8 mouse cellular contexts compared by ENCODE assay signal in the genomic region with DNA sequence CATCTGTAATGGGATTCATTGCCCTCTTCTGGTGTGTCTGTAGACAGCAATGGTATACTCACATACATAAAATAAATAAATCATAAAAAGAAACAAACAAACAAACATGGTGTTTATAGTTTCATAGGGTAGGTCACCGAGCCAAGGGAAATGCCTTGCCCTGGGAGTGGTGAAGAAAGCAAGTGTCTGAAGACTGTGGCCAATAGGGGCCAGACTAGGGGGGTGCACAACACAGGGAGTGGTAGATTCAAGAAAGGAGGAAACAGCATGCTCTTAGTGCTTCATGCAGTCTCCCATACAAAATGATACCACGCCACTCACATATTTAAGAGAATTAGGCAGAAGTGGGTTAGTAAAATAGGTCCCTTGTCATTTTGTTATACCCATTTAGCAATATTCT. TPM values are rescaled to one million over a fixed set of nuclear protein-coding genes. Genes with fewer than 3 reads are reported as not detected.
DNase-seq lines count a peak whose midpoint lies in the region; ATAC-seq and TF ChIP-seq lines count a peak whose summit lies in the region.

No protein-coding gene starts in this region.

- ATAC-seq in liver, embryonic 11.5 days (replicated peaks; ENCODE audit: low FRiP score) = no peak
- ATAC-seq in hindbrain, postnatal 0 days = no peak

- H3K9me3 ChIP-seq in liver, embryonic 11.5 days (ENCODE audit: control insufficient read depth, low read length) = no peaks in the 10 kb centered on the region
- no peaks in the 10 kb centered on the region for H3K9me3 ChIP-seq in embryonic facial prominence, embryonic 10.5 days
- H3K9me3 ChIP-seq in hindbrain, postnatal 0 days (ENCODE audit: low read length) = no peaks in the 10 kb centered on the region

- H3K4me3 ChIP-seq in liver, embryonic 11.5 days (ENCODE audit: low read depth, low read length) = peak overlapping the region; percentile 70
- peak overlapping the region; percentile 67 for H3K4me3 ChIP-seq in embryonic facial prominence, embryonic 10.5 days
- peak overlapping the region; percentile 91 for H3K4me3 ChIP-seq in hindbrain, postnatal 0 days (ENCODE audit: low read length)
- H3K4me3 ChIP-seq in myocyte = peak overlapping the region; percentile 57

- peak overlapping the region; percentile 90 for H3K4me2 ChIP-seq in liver, embryonic 11.5 days
- peak overlapping the region; percentile 72 for H3K4me2 ChIP-seq in hindbrain, postnatal 0 days (ENCODE audit: low read depth, low read length)
- H3K4me2 ChIP-seq in myocyte (ENCODE audit: low read depth) = peak overlapping the region; percentile 68

- H3K27me3 ChIP-seq in liver, embryonic 11.5 days (replicated peaks; ENCODE audit: control insufficient read depth, insufficient read depth, low read length) = no peaks in the 10 kb centered on the region
- no peaks in the 10 kb centered on the region; the same call in 1 of the 2 replicates for H3K27me3 ChIP-seq in embryonic facial prominence, embryonic 10.5 days (replicated peaks; ENCODE audit: low read depth, poor library complexity, severe bottlenecking)
- no peaks in the 10 kb centered on the region for H3K27me3 ChIP-seq in hindbrain, postnatal 0 days (ENCODE audit: insufficient read depth, low read length)
- no peaks in the 10 kb centered on the region for H3K27me3 ChIP-seq in myocyte (ENCODE audit: control insufficient read depth, insufficient read depth, insufficient read length)

- no peak for TF ChIP-seq POLR2A in myocyte (IDR thresholded peaks at IDR 0.05; ENCODE audit: insufficient read length, low read depth)

- H3ac ChIP-seq in myocyte (ENCODE audit: control insufficient read depth, insufficient read length) = no peak overlapping the region

- no peaks in the 10 kb centered on the region for H3K36me3 ChIP-seq in liver, embryonic 11.5 days (ENCODE audit: control insufficient read depth, insufficient read depth, low read length)
- H3K36me3 ChIP-seq in embryonic facial prominence, embryonic 10.5 days (replicated peaks) = peaks cover 7% of the 10 kb centered on the region
- no peaks in the 10 kb centered on the region for H3K36me3 ChIP-seq in hindbrain, postnatal 0 days (ENCODE audit: insufficient read depth, low read length)
- H3K36me3 ChIP-seq in myocyte (ENCODE audit: control insufficient read depth, insufficient read depth) = peaks cover 4% of the 10 kb centered on the region

- peaks cover 10% of the 10 kb centered on the region; the same call in 1 of the 2 replicates for H3K4me1 ChIP-seq in liver, embryonic 11.5 days (replicated peaks; ENCODE audit: control insufficient read depth, insufficient read depth, low read length)
- H3K4me1 ChIP-seq in embryonic facial prominence, embryonic 10.5 days = peaks cover 14% of the 10 kb centered on the region
- H3K4me1 ChIP-seq in hindbrain, postnatal 0 days (ENCODE audit: insufficient read depth, low read length) = peaks cover 13% of the 10 kb centered on the region; the same call in 1 of the 2 replicates

- no peak for TF ChIP-seq CTCF in hindbrain, postnatal 0 days (IDR thresholded peaks at IDR 0.05; ENCODE audit: low read depth)

- 95% methylated on average over 2 of the region's 2 CpGs for WGBS in liver, embryonic 11.5 days
- WGBS in embryonic facial prominence, embryonic 10.5 days = 92% methylated on average over 2 of the region's 2 CpGs
- WGBS in hindbrain, postnatal 0 days = 100% methylated on average over 2 of the region's 2 CpGs

- no peak for DNase-seq in liver, embryonic 11.5 days (ENCODE audit: low spot score)
- DNase-seq in liver = no peak
- DNase-seq in embryonic facial prominence, embryonic 10.5 days (ENCODE audit: low spot score) = no peak
- DNase-seq in hindbrain, postnatal 0 days (ENCODE audit: low spot score) = no peak
- no peak for DNase-seq in gastrocnemius, postnatal 10 days
- no peak for DNase-seq in c-Kit-positive CD71-positive TER-119-positive erythroid progenitor cells, embryonic 14.5 days (ENCODE audit: low spot score)
- DNase-seq in right cerebral cortex, postnatal 14 days = no peak

- peaks cover 17% of the 10 kb centered on the region for H3K79me2 ChIP-seq in myocyte (ENCODE audit: control insufficient read depth, insufficient read depth)

- no peak overlapping the region for H3K27ac ChIP-seq in liver, embryonic 11.5 days (ENCODE audit: low read depth, low read length)
- H3K27ac ChIP-seq in embryonic facial prominence, embryonic 10.5 days (replicated peaks) = no peak overlapping the region
- no peak overlapping the region for H3K27ac ChIP-seq in hindbrain, postnatal 0 days

- no peak overlapping the region for H3K9ac ChIP-seq in liver, embryonic 11.5 days (ENCODE audit: low read depth, low read length)
- peak overlapping the region; percentile 78; the same call in 1 of the 2 replicates for H3K9ac ChIP-seq in hindbrain, postnatal 0 days (replicated peaks; ENCODE audit: low read length)

TF ChIP-seq in myocyte, 11 proteins besides CTCF, POLR2A, EP300 and RAD21:
- TF ChIP-seq SRF (IDR thresholded peaks at IDR 0.05; ENCODE audit: control insufficient read depth, insufficient read length, low read depth) (no peak), TCF3 (IDR thresholded peaks at IDR 0.05; ENCODE audit: insufficient read length, low read depth) (no peak), MYOD1 (IDR thresholded peaks at IDR 0.05; ENCODE audit: control insufficient read depth in 1 of 3, insufficient read length in 2 of 3, low read depth in 2 of 3) (no peak), MAX (IDR thresholded peaks at IDR 0.05; ENCODE audit: low read depth) (no peak), TCF12 (IDR thresholded peaks at IDR 0.05; ENCODE audit: insufficient read depth, poor library complexity, severe bottlenecking) (no peak)

RNA-seq across cellular contexts. Expression of gene Acad9, which starts 0.6 kb away (rescaled TPM):
- 68.7 and 71.1 TPM in 2 replicates for polyA plus RNA-seq in liver, embryonic 11.5 days (2014; fragmentation: Nextera tagmentation; extraction: Ambion mirVana)
- 97.7 and 98.3 TPM in 2 replicates for polyA plus RNA-seq in embryonic facial prominence, embryonic 10.5 days (2016; fragmentation: Nextera tagmentation; extraction: Ambion mirVana)
- 31.7 and 51.8 TPM in 2 replicates for total RNA-seq in hindbrain, postnatal 0 days (2014; rRNA removed)
- polyA plus RNA-seq in hindbrain, postnatal 0 days (2015; fragmentation: Nextera tagmentation; extraction: Ambion mirVana) = 69.6 and 74.1 TPM in 2 replicates
- polyA plus RNA-seq in myocyte (2012; fragmentation: generic; extraction: Trizol) = 20.5 TPM
- 10 to 100 TPM; 22.8 to 26.1 TPM for total RNA-seq in gastrocnemius, postnatal 10 days (2021)

RNA-seq across cellular contexts. Expression of gene Ccdc144b, which starts 11.8 kb away (rescaled TPM):
- polyA plus RNA-seq in liver, embryonic 11.5 days (2014; fragmentation: Nextera tagmentation; extraction: Ambion mirVana) = not detected in 2 replicates
- not detected in 2 replicates for polyA plus RNA-seq in embryonic facial prominence, embryonic 10.5 days (2016; fragmentation: Nextera tagmentation; extraction: Ambion mirVana)
- not detected in 2 replicates for total RNA-seq in hindbrain, postnatal 0 days (2014; rRNA removed)
- not detected in 2 replicates for polyA plus RNA-seq in hindbrain, postnatal 0 days (2015; fragmentation: Nextera tagmentation; extraction: Ambion mirVana)
- not detected for polyA plus RNA-seq in myocyte (2012; fragmentation: generic; extraction: Trizol)
- not detected for total RNA-seq in gastrocnemius, postnatal 10 days (2021)
